Mouse (Mus musculus) hindbrain, embryonic 11.5 days (tissue): ENCODE measurements around the gene Golph3l. TPM values are rescaled to one million over a fixed set of nuclear protein-coding genes. Genes with fewer than 3 reads are reported as not detected.

ENCODE experiments used
- ATAC-seq: fragments of 200-750 bp; cut with Nextera tagmentation; 2 replicates; pipeline ENCODE4 v1.8.0; 2017; ENCODE audit warnings: mild to moderate bottlenecking, moderate TSS enrichment, moderate library complexity; ENCODE audit not compliant: low FRiP score
- DNase-seq: peaks from one replicate; pipeline ENCODE4 v3.0.0-alpha.2; 2015; ENCODE audit warnings: low spot score
- H3K27ac ChIP-seq: fragments of 300-500 bp; sonication (generic); 2 replicates; pipeline ENCODE4 v1.5.1; 2014; ENCODE audit warnings: mild to moderate bottlenecking, low read depth, low read length
- H3K27me3 ChIP-seq: fragments of 300-500 bp; sonication (generic); 2 replicates; pipeline ENCODE4 v1.6.1; 2014; ENCODE audit warnings: mild to moderate bottlenecking, low read length, moderate library complexity, mixed read lengths; ENCODE audit not compliant: control insufficient read depth, insufficient read depth
- H3K36me3 ChIP-seq: fragments of 300-500 bp; sonication (generic); 2 replicates; pipeline ENCODE4 v1.6.1; 2014; ENCODE audit warnings: mild to moderate bottlenecking, low read length, moderate library complexity, mixed read lengths; ENCODE audit not compliant: control insufficient read depth, insufficient read depth
- H3K4me1 ChIP-seq: fragments of 300-500 bp; sonication (generic); replicated peaks from 2 replicates; pipeline ENCODE4 v1.6.1; 2014; ENCODE audit warnings: low read length, mixed read lengths; ENCODE audit not compliant: control insufficient read depth, insufficient read depth
- H3K4me2 ChIP-seq: fragments of 300-500 bp; sonication (generic); replicated peaks from 2 replicates; pipeline ENCODE4 v1.6.1; 2014; ENCODE audit warnings: mild to moderate bottlenecking, low read depth, low read length
- H3K4me3 ChIP-seq: fragments of 300-500 bp; sonication (generic); 2 replicates; pipeline ENCODE4 v1.5.1; 2014; ENCODE audit warnings: low read depth, low read length
- H3K9ac ChIP-seq: fragments of 300-500 bp; sonication (generic); 2 replicates; pipeline ENCODE4 v1.6.1; 2014; ENCODE audit warnings: low read depth, low read length
- H3K9me3 ChIP-seq: fragments of 300-500 bp; sonication (generic); 2 replicates; pipeline ENCODE4 v1.6.1; 2016; ENCODE audit warnings: low read length; ENCODE audit not compliant: control insufficient read depth
- WGBS: fragments of 180-500 bp; shearing (Covaris S2); extraction: QIAGEN DNeasy Blood & Tissue Kit; methylation state at CpG from one replicate; pipeline ENCODE4 v1.1.7; 2014; 5-methylcytosine and 5-hydroxymethylcytosine counted together
- polyA plus RNA-seq: library from polyadenylated mRNA; unstranded; fragments of >200 nt; fragmentation: Nextera tagmentation; extraction: Ambion mirVana; gene quantifications from 2 replicates; pipeline ENCODE4 v1.2.1, GENCODE M21; 2014

Golph3l gene
- polyA plus RNA-seq, 1 experiment from 2014 or later, result 43.1 TPM

DNA sequence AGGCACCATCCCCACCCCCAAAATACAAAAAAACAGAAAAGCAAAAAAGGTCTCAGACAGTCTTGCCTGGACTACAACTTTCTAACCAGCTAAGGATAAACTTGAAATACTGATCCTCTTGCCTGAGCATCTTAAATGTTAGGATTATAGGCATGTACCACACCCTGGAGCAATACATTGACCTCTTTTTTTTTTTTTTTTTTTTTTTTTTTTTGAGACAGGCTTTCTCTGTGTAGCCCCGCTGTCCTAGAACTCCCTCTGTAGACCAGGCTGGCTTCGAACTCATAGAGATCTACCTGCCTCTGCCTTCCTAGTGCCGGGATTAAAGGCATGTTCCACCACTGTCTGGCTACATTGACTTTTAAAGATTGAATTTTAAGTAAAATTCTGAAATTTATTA, 28.0 kb upstream of the Golph3l start:
- H3K4me1 ChIP-seq, result no peaks in the 10 kb centered on the region
- no peaks in the 10 kb centered on the region for H3K27me3 ChIP-seq
- no peaks in the 10 kb centered on the region for H3K9me3 ChIP-seq
- H3K4me2 ChIP-seq, result no peak overlapping the region
- H3K4me3 ChIP-seq, result no peak overlapping the region
- no peak for ATAC-seq
- no peak overlapping the region for H3K9ac ChIP-seq
- no peak for DNase-seq
- 91% methylated on average over 3 of the region's 3 CpGs for WGBS
- no peaks in the 10 kb centered on the region for H3K36me3 ChIP-seq
- H3K27ac ChIP-seq, result no peak overlapping the region

- no peaks in the 10 kb centered on the region for H3K9me3 ChIP-seq
- H3K4me2 ChIP-seq, result no peak overlapping the region
- H3K4me3 ChIP-seq, result no peak overlapping the region
- no peaks in the 10 kb centered on the region for H3K36me3 ChIP-seq
- no peak overlapping the region for H3K9ac ChIP-seq
- no peak for ATAC-seq
- 85% methylated on average over 2 of the region's 2 CpGs for WGBS
- no peaks in the 10 kb centered on the region for H3K4me1 ChIP-seq
- no peak for DNase-seq
- no peak overlapping the region for H3K27ac ChIP-seq
- no peaks in the 10 kb centered on the region for H3K27me3 ChIP-seq
These were observed 26.9 kb upstream of the Golph3l start for GRCm38 (mm10) chr3:95561826-95562225.

DNA sequence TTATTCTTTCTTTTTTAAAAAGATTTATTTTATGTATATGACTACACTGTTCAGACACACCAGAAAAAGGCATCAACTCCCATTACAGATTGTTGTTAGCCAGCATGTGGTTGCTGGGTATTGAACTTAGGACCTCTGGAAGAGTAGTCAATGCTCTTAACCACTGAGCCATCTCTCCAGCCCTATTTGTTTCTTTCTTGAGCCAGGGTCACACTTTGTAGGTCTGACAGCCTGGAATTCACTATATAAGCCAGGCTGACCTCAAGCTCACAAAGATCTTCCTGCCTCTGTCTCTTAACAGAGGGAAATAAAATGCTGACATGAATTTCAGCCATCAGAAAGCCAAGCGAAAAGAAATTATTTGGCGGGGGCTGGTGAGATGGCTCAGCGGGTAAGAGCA, 19.1 kb upstream of the Golph3l start:
- Histone ChIP-seq H3K9ac (no peak overlapping the region), H3K27ac (no peak overlapping the region), H3K4me3 (no peak overlapping the region), H3K4me1 (no peaks in the 10 kb centered on the region), H3K9me3 (no peaks in the 10 kb centered on the region), H3K27me3 (no peaks in the 10 kb centered on the region), H3K4me2 (no peak overlapping the region), H3K36me3 (no peaks in the 10 kb centered on the region)
- DNase-seq, result no peak
- 91% methylated on average over 3 of the region's 3 CpGs for WGBS
- no peak for ATAC-seq

DNA sequence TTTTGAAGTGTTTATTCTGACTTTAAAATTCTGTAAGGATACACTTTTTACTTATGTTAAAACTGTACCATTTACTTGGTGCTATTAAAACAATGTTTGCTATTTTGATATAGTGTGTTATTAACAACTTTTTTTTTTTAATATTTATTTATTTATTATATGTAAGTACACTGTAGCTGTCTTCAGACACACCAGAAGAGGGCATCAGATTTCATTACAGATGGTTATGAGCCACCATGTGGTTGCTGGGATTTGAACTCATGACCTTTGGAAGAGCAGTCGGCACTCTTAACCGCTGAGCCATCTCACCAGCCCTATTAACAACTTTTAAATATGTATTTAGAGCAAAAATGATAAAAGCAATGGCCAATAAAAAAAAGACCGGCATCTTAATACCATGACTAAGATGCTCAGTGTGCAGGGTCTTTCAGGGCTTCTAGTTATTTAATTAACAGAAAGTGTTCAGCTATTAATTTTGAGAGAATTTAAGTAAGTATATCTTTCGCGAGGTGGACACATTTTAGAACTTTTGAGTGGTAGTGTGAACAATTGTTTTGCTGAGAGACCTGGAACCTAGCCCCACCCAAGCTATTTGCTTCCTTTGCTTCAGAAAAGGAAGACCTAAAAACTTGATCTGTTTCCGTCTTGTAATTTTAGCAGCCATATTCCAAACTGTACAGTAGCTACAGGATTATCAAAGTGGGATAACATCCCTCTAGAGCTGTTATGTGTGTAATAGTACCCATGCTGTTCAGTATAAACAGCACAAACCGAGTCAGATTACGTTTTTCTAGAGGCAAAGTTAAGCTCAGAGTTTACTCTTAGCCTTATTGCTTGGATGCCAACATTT, 755 bp upstream of the Golph3l start:
- H3K4me2 ChIP-seq, result peak overlapping the region; percentile 52
- H3K36me3 ChIP-seq, result no peaks in the 10 kb centered on the region
- H3K4me3 ChIP-seq, result peak overlapping the region; percentile 30
- 56% methylated on average over 8 of the region's 8 CpGs for WGBS
- ATAC-seq, result no peak
- H3K27ac ChIP-seq, result no peak overlapping the region
- peak; percentile 1 for DNase-seq
- no peaks in the 10 kb centered on the region for H3K27me3 ChIP-seq
- 0 out of 2 replicates have a peak overlapping the region, but pooled peaks have one; percentile 28 for H3K9ac ChIP-seq
- no peaks in the 10 kb centered on the region for H3K9me3 ChIP-seq
- no peaks in the 10 kb centered on the region for H3K4me1 ChIP-seq

- DNase-seq (no peak), ATAC-seq (no peak)
- Histone ChIP-seq H3K27ac (no peak overlapping the region), H3K9ac (no peak overlapping the region), H3K4me1 (no peaks in the 10 kb centered on the region), H3K36me3 (no peaks in the 10 kb centered on the region), H3K4me3 (no peak overlapping the region), H3K9me3 (no peaks in the 10 kb centered on the region), H3K4me2 (no peak overlapping the region), H3K27me3 (no peaks in the 10 kb centered on the region)
These were observed 10.0 kb downstream of the Golph3l start for GRCm38 (mm10) chr3:95598734-95599133.

DNA sequence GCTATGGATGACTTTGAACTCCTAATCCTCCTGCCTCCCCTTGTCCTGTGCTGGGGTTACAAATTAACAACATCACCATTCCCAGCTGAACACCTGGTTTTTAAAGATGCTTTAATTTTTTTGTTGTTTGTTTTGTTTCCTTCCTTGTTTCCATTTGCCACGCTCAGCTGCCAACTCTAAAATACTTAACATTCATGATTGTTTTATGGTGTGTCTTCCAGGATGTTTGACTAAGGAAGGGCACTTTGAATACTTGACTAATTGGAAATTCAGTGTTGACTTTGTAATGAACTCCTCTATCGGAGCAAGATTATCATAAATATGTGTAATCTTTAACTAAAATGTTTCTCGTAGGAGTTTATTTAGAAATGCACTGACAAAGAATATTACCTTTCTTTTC, 12.6 kb downstream of the Golph3l start:
- DNase-seq (no peak), ATAC-seq (no peak)
- WGBS, result 91% methylated on average over 3 of the region's 3 CpGs
- Histone ChIP-seq H3K4me2 (no peak overlapping the region), H3K4me3 (no peak overlapping the region), H3K27ac (no peak overlapping the region), H3K27me3 (no peaks in the 10 kb centered on the region), H3K4me1 (no peaks in the 10 kb centered on the region), H3K36me3 (no peaks in the 10 kb centered on the region), H3K9ac (no peak overlapping the region), H3K9me3 (no peaks in the 10 kb centered on the region)

DNA sequence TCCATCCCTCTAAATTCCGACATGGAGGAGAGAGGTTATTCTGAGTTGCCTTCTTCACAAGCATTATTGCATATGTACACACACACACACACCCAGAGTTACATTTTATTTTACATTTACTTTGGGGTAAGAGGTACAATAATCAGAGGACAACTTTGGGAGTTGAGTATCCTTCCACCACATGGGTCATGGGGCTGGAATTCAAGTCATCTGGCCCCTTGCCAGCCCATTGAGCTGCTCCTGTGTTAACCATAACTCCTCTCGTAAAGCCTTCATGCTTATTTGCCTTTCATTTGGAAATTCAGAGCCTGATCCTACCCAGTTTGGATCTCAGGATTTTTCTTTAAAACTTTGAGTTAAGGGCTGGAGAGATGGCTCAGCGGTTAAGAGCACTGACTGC, 17.4 kb downstream of the Golph3l start:
- Histone ChIP-seq H3K36me3 (peaks cover 3% of the 10 kb centered on the region; the same call in 1 of the 2 replicates), H3K4me3 (no peak overlapping the region), H3K4me2 (no peak overlapping the region), H3K9me3 (no peaks in the 10 kb centered on the region), H3K27me3 (no peaks in the 10 kb centered on the region), H3K27ac (no peak overlapping the region), H3K4me1 (no peaks in the 10 kb centered on the region), H3K9ac (no peak overlapping the region)
- DNase-seq, result no peak
- no peak for ATAC-seq
- 93% methylated on average over 3 of the region's 3 CpGs for WGBS

DNA sequence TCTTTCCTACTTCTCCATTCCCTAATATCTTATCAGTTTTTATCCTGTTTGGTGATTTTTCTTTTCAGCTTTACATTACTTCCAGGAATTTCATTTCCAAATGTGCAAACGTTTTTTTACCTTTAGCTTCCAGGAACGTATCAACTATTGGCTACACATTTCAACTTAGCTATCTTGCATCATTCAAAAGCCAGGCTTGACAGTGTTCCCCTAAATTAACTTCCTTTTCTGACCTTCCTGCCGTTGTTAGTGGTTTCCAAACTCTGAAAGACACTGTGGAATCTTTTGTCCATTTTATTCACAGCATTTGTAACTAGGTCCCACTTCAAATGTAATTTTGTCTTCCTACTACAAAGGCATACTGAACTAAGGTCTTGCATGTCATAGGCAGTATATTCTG, 20.5 kb downstream of the Golph3l start:
- Histone ChIP-seq H3K4me2 (no peak overlapping the region), H3K36me3 (peaks cover 3% of the 10 kb centered on the region; the same call in 1 of the 2 replicates), H3K4me3 (no peak overlapping the region), H3K4me1 (no peaks in the 10 kb centered on the region), H3K9me3 (no peaks in the 10 kb centered on the region), H3K27me3 (no peaks in the 10 kb centered on the region), H3K27ac (no peak overlapping the region), H3K9ac (no peak overlapping the region)
- DNase-seq, result no peak
- ATAC-seq, result no peak
- 74% methylated on average over 3 of the region's 3 CpGs for WGBS

- H3K9me3 ChIP-seq, result no peaks in the 10 kb centered on the region
- H3K4me3 ChIP-seq, result no peak overlapping the region
- no peak overlapping the region for H3K27ac ChIP-seq
- ATAC-seq (no peak), DNase-seq (no peak)
- no peak overlapping the region for H3K9ac ChIP-seq
- WGBS, result 88% methylated on average over 1 of the region's 1 CpGs
- no peaks in the 10 kb centered on the region for H3K27me3 ChIP-seq
- no peak overlapping the region for H3K4me2 ChIP-seq
- H3K36me3 ChIP-seq, result peaks cover 7% of the 10 kb centered on the region; the same call in 1 of the 2 replicates
- no peaks in the 10 kb centered on the region for H3K4me1 ChIP-seq
These were observed 25.3 kb downstream of the Golph3l start for GRCm38 (mm10) chr3:95613996-95614395.
